Mouse (Mus musculus) frontal cortex, postnatal 25 days (tissue): Measurements from ENCODE around the gene Mgme1.

Experiments
- DNase-seq, 2 experiments: peaks; one replicate each; pipeline ENCODE4 v3.0.0; 2022; ENCODE audit warnings: low spot score in 2 of 2

Mgme1 gene

GRCm38 (mm10) chr2:144305721-144306294 lies 35.3 kb downstream of the Mgme1 start:
- no peak for DNase-seq

- no peak for DNase-seq
Observed at GRCm38 (mm10) chr2:144308561-144308960, 38.1 kb downstream of the Mgme1 start.

- DNase-seq: no peak
Observed at GRCm38 (mm10) chr2:144310273-144310672, 39.8 kb downstream of the Mgme1 start.

GRCm38 (mm10) chr2:144311372-144311771 lies 40.9 kb downstream of the Mgme1 start:
- no peak for DNase-seq

GRCm38 (mm10) chr2:144324218-144324617 lies 53.8 kb downstream of the Mgme1 start:
- no peak for DNase-seq

GRCm38 (mm10) chr2:144329451-144329850 lies 59.0 kb downstream of the Mgme1 start:
- DNase-seq: no peak

GRCm38 (mm10) chr2:144329937-144330336 lies 59.5 kb downstream of the Mgme1 start:
- DNase-seq: no peak

- DNase-seq: no peak
Observed at GRCm38 (mm10) chr2:144330352-144330959, 60.0 kb downstream of the Mgme1 start.
